In genomic region chr2:31779258-31779657, GRCm38 (mm10) we compare ENCODE assay signal across 28 mouse cellular contexts. TPM values are rescaled to one million over a fixed set of nuclear protein-coding genes. Genes with fewer than 3 reads are reported as not detected.
DNase-seq lines count a peak whose midpoint lies in the region; ATAC-seq and TF ChIP-seq lines count a peak whose summit lies in the region.
"Had no signal": no experiment of that assay in that cellular context is flagged by ENCODE, and none has a peak within 500 bp of the region (broad histone marks: within the 10 kb centered on the region; RNA-seq: fewer than 3 reads in every experiment).

No protein-coding gene starts in this region.

- H3K27me3 ChIP-seq in E14TG2a.4 (ENCODE audit: insufficient read depth, low read length) = no peaks in the 10 kb centered on the region
- H3K27me3 ChIP-seq in forebrain, embryonic 11.5 days (ENCODE audit: control insufficient read depth, insufficient read depth, low read length) = no peaks in the 10 kb centered on the region
- H3K27me3 ChIP-seq: CH12.LX; embryonic facial prominence, embryonic 13.5 days; embryonic facial prominence, embryonic 15.5 days; forebrain, embryonic 13.5 days; forebrain, embryonic 15.5 days had no signal

- 89% methylated on average over 2 of the region's 2 CpGs for WGBS in forebrain, embryonic 11.5 days

- peak; percentile 59 for DNase-seq in ES-E14 (ENCODE audit: low read depth, low spot score)
- peak; percentile 34 for DNase-seq in WW6 (ENCODE audit: low read depth, low spot score)
- no peak for DNase-seq in adrenal gland, postnatal 36 days
- DNase-seq in forebrain, embryonic 11.5 days (ENCODE audit: low spot score) = no peak
- no peak for DNase-seq in adipocyte (ENCODE audit: low spot score)
- DNase-seq: adrenal gland, adult 2 months; adrenal gland, postnatal 10 days; adrenal gland, postnatal 25 days; B cell, adult 2 months; cerebellum, adult 11-12 months; cerebellum, adult 2 months; cerebellum, adult 9-10 months; cerebellum, postnatal 14 days; cerebellum, postnatal 36 days; embryo, embryonic 11 days; forebrain, postnatal 0 days had no signal

- H3K9me3 ChIP-seq in E14TG2a.4 (ENCODE audit: low read length) (peaks cover 1% of the 10 kb centered on the region), ES-E14 (ENCODE audit: control insufficient read depth, insufficient read depth, low read depth, low read length) (no peaks in the 10 kb centered on the region)
- no peaks in the 10 kb centered on the region for H3K9me3 ChIP-seq in forebrain, embryonic 11.5 days (ENCODE audit: control insufficient read depth, low read length)
- H3K9me3 ChIP-seq: embryonic facial prominence, embryonic 13.5 days; embryonic facial prominence, embryonic 15.5 days; forebrain, embryonic 10.5 days; forebrain, embryonic 13.5 days; forebrain, embryonic 15.5 days had no signal

- ATAC-seq in forebrain, embryonic 11.5 days (replicated peaks; ENCODE audit: low FRiP score) = no peak
- ATAC-seq: activated CD4-positive, CD25-positive, alpha-beta regulatory T cell, adult 4 months; CD4-positive, CD25-positive, alpha-beta regulatory T cell, adult 4 months; forebrain, embryonic 13.5 days; forebrain, embryonic 15.5 days; forebrain, postnatal 0 days had no signal

- no peak overlapping the region for H3K4me2 ChIP-seq in forebrain, embryonic 11.5 days (ENCODE audit: low read depth, low read length, severe bottlenecking)
- H3K4me2 ChIP-seq: embryonic facial prominence, embryonic 13.5 days; embryonic facial prominence, embryonic 15.5 days; forebrain, embryonic 13.5 days; forebrain, embryonic 15.5 days had no signal

- H3K36me3 ChIP-seq in E14TG2a.4 (ENCODE audit: insufficient read depth, low read length) (peaks cover 66% of the 10 kb centered on the region), ES-E14 (ENCODE audit: control insufficient read depth, insufficient read depth, low read length, poor library complexity, severe bottlenecking) (peaks cover 23% of the 10 kb centered on the region; the same call in 1 of the 2 replicates)
- peaks cover 13% of the 10 kb centered on the region for H3K36me3 ChIP-seq in forebrain, embryonic 11.5 days (ENCODE audit: control insufficient read depth, insufficient read depth, low read length)

- in situ Hi-C loops in ES-E14 (cut with MboI; ENCODE audit: low sequenced_read_pairs in 2 of 2, unreplicated experiment in 2 of 2) = no loop called here

- H3K9ac ChIP-seq in ES-E14 (ENCODE audit: insufficient read depth, low read depth, low read length, poor library complexity, severe bottlenecking) = 0 out of 2 replicates have a peak overlapping the region, but pooled peaks have one; percentile 2
- no peak overlapping the region for H3K9ac ChIP-seq in forebrain, embryonic 11.5 days (ENCODE audit: low read length)
- H3K9ac ChIP-seq: embryonic facial prominence, embryonic 13.5 days; embryonic facial prominence, embryonic 15.5 days; forebrain, embryonic 13.5 days; forebrain, embryonic 15.5 days; forebrain, postnatal 0 days had no signal

- H3K4me3 ChIP-seq in E14TG2a.4 (replicated peaks; ENCODE audit: low read length) (0 out of 2 replicates have a peak overlapping the region, but pooled peaks have one; percentile 8), ES-E14 (ENCODE audit: insufficient read depth in 1 of 2, low read depth in 1 of 2, low read length in 2 of 2, poor library complexity in 1 of 2, severe bottlenecking in 1 of 2) (no peak overlapping the region)
- H3K4me3 ChIP-seq in forebrain, embryonic 11.5 days (ENCODE audit: low read depth, low read length) = no peak overlapping the region
- H3K4me3 ChIP-seq: embryonic facial prominence, embryonic 13.5 days; embryonic facial prominence, embryonic 15.5 days; erythroblast, embryonic 14.5 days; forebrain, embryonic 10.5 days; forebrain, embryonic 13.5 days; forebrain, embryonic 15.5 days had no signal

- no peak for TF ChIP-seq CTCF in E14TG2a.4 (conservative IDR thresholded peaks at IDR 0.05; ENCODE audit: low read length)

- no peak overlapping the region; the same call in 1 of the 2 replicates for H3K27ac ChIP-seq in ES-E14 (ENCODE audit: insufficient read depth, low read depth, low read length, poor library complexity, severe bottlenecking)
- no peak overlapping the region for H3K27ac ChIP-seq in forebrain, embryonic 11.5 days (ENCODE audit: low read depth, low read length)
- H3K27ac ChIP-seq: embryonic facial prominence, embryonic 13.5 days; embryonic facial prominence, embryonic 15.5 days; forebrain, embryonic 10.5 days; forebrain, embryonic 13.5 days; forebrain, embryonic 15.5 days had no signal

- H3K4me1 ChIP-seq in E14TG2a.4 (replicated peaks; ENCODE audit: low read depth, low read length) (peaks cover 53% of the 10 kb centered on the region), ES-E14 (ENCODE audit: control insufficient read depth in 2 of 2, insufficient read depth in 2 of 2, low read length in 2 of 2, poor library complexity in 1 of 2) (peaks cover 0 to 17% of the 10 kb centered on the region in 2 experiments; a peak in 2 of 4 replicates)
- H3K4me1 ChIP-seq in forebrain, embryonic 11.5 days (replicated peaks; ENCODE audit: control insufficient read depth, insufficient read depth, low read length) = peaks cover 3% of the 10 kb centered on the region
- H3K4me1 ChIP-seq: embryonic facial prominence, embryonic 13.5 days; forebrain, embryonic 13.5 days; forebrain, embryonic 15.5 days had no signal

TF ChIP-seq in ES-E14, 5 proteins besides CTCF, POLR2A, EP300 and RAD21:
- TF ChIP-seq CHD2 (IDR thresholded peaks at IDR 0.05; ENCODE audit: low read depth, low read length) (peak; percentile 41), MAFK (IDR thresholded peaks at IDR 0.05; ENCODE audit: insufficient read depth, low read depth, low read length) (no peak)
TF ChIP-seq in ES-E14: peak in this region for 1.

RNA-seq across cellular contexts. Expression of gene Qrfp, which starts 31.1 kb away (rescaled TPM):
- 0.05 TPM in 1 of 2 replicates, not detected in the other for total RNA-seq in ES-E14 (2012; rRNA removed)
- total RNA-seq in adrenal gland, postnatal 36 days (2021) = not detected
- polyA plus RNA-seq in forebrain, embryonic 11.5 days (2014; fragmentation: Nextera tagmentation; extraction: Ambion mirVana) = 0.16 and 0.24 TPM in 2 replicates
- total RNA-seq: adrenal gland, adult 2 months; adrenal gland, postnatal 10 days; adrenal gland, postnatal 25 days; CH12.LX; gastrocnemius, adult 18-20 months; MEL had no signal
- polyA plus RNA-seq: adrenal gland, adult 2 months; cerebellum, adult 2 months; erythroblast, embryonic 14.5 days had no signal

Comparison
In these comparisons a context has a peak if more than half of its experiments do, and no peak if none do; other contexts are left out.
1. DNase-seq: peak in ES-E14 (single experiment) and WW6 (single experiment); none in adrenal gland, postnatal 36 days (0 of 2), forebrain, embryonic 11.5 days (single experiment) and adipocyte (single experiment).